Mouse (Mus musculus) cerebellum, postnatal 36 days (tissue): ENCODE results near the gene Cpne4.

Source experiments
- DNase-seq, 2 experiments: peaks; one replicate each; pipeline ENCODE4 v3.0.0; 2021 to 2022; ENCODE audit warnings: mixed read lengths in 2 of 2

The Cpne4 gene

GRCm38 (mm10) chr9:104687051-104687450 lies 140.0 kb downstream of the Cpne4 start:
- DNase-seq, result no peak

- DNase-seq, result peak; percentile 67 to 69
Observed at GRCm38 (mm10) chr9:104693145-104693544, 146.1 kb downstream of the Cpne4 start.

- peak; percentile 27 to 28 for DNase-seq
Observed at GRCm38 (mm10) chr9:104710831-104711230, 163.7 kb downstream of the Cpne4 start.

GRCm38 (mm10) chr9:104725311-104725710 lies 178.2 kb downstream of the Cpne4 start:
- peak; percentile 33 to 40 for DNase-seq

GRCm38 (mm10) chr9:104742661-104743380 lies 195.7 kb downstream of the Cpne4 start:
- no peak for DNase-seq

GRCm38 (mm10) chr9:104755519-104755918 lies 208.4 kb downstream of the Cpne4 start:
- no peak for DNase-seq

GRCm38 (mm10) chr9:104760031-104760430 lies 212.9 kb downstream of the Cpne4 start:
- no peak for DNase-seq

- DNase-seq, result no peak
Observed at GRCm38 (mm10) chr9:104776198-104776815, 229.2 kb downstream of the Cpne4 start.

- no peak for DNase-seq
Observed at GRCm38 (mm10) chr9:104777135-104777534, 230.0 kb downstream of the Cpne4 start.

- no peak for DNase-seq
Observed at GRCm38 (mm10) chr9:104777780-104778179, 230.7 kb downstream of the Cpne4 start.

GRCm38 (mm10) chr9:104796601-104797000 lies 249.5 kb downstream of the Cpne4 start:
- no peak for DNase-seq

GRCm38 (mm10) chr9:104804776-104805175 lies 257.7 kb downstream of the Cpne4 start:
- DNase-seq, result no peak

GRCm38 (mm10) chr9:104814681-104815080 lies 267.6 kb downstream of the Cpne4 start:
- DNase-seq, result no peak

- DNase-seq, result peak in 1 of 2 experiments; percentile 4
Observed at GRCm38 (mm10) chr9:104828646-104829045, 281.6 kb downstream of the Cpne4 start.

GRCm38 (mm10) chr9:104832934-104833539 lies 286.0 kb downstream of the Cpne4 start:
- DNase-seq, result no peak

GRCm38 (mm10) chr9:104837931-104838330 lies 290.8 kb downstream of the Cpne4 start:
- DNase-seq, result no peak

- DNase-seq, result no peak
Observed at GRCm38 (mm10) chr9:104841278-104841677, 294.2 kb downstream of the Cpne4 start.

- no peak for DNase-seq
Observed at GRCm38 (mm10) chr9:104845226-104845930, 298.3 kb downstream of the Cpne4 start.

- DNase-seq, result no peak
Observed at GRCm38 (mm10) chr9:104853701-104854100, 306.6 kb downstream of the Cpne4 start.

- DNase-seq, result no peak
Observed at GRCm38 (mm10) chr9:104854245-104854921, 307.3 kb downstream of the Cpne4 start.

GRCm38 (mm10) chr9:104865830-104866229 lies 318.7 kb downstream of the Cpne4 start:
- no peak for DNase-seq

GRCm38 (mm10) chr9:104872586-104872985 lies 325.5 kb downstream of the Cpne4 start:
- no peak for DNase-seq

GRCm38 (mm10) chr9:104874157-104874556 lies 327.1 kb downstream of the Cpne4 start:
- no peak for DNase-seq
